Mouse (Mus musculus): ENCODE data around the gene Kcnj6. TPM values are rescaled to one million over a fixed set of nuclear protein-coding genes. Genes with fewer than 3 reads are reported as not detected.

Gene Kcnj6
- polyA plus RNA-seq, 1 experiment from 2014 or later, result not detected

GRCm38 (mm10) chr16:94720476-94721153, 276.9 kb downstream of the Kcnj6 start:
- H3K4me2 ChIP-seq, result no peak overlapping the region
- ATAC-seq (ENCODE audit: insufficient number of reproducible peaks, insufficient read depth, low FRiP score, low TSS enrichment, low read depth), result no peak
- WGBS, result 68% methylated on average over 7 of the region's 7 CpGs
- peaks cover 10% of the 10 kb centered on the region; the same call in 1 of the 2 replicates for H3K9me3 ChIP-seq
- H3K4me3 ChIP-seq (replicated peaks), result no peak overlapping the region
- no peak overlapping the region for H3K9ac ChIP-seq (replicated peaks)
- peaks cover 7% of the 10 kb centered on the region for H3K4me1 ChIP-seq (replicated peaks)
- no peaks in the 10 kb centered on the region for H3K36me3 ChIP-seq
- peaks cover 3% of the 10 kb centered on the region; the same call in 1 of the 2 replicates for H3K27me3 ChIP-seq
- no peak overlapping the region for H3K27ac ChIP-seq

GRCm38 (mm10) chr16:94719488-94719887, 278.0 kb downstream of the Kcnj6 start:
- no peak overlapping the region for H3K4me3 ChIP-seq (replicated peaks)
- no peaks in the 10 kb centered on the region for H3K36me3 ChIP-seq
- H3K4me1 ChIP-seq (replicated peaks), result peaks cover 3% of the 10 kb centered on the region
- H3K4me2 ChIP-seq, result no peak overlapping the region
- H3K27me3 ChIP-seq, result peaks cover 9% of the 10 kb centered on the region; the same call in 1 of the 2 replicates
- no peak overlapping the region for H3K27ac ChIP-seq
- no peak overlapping the region for H3K9ac ChIP-seq (replicated peaks)
- 66% methylated on average over 4 of the region's 4 CpGs for WGBS
- peaks cover 10% of the 10 kb centered on the region; the same call in 1 of the 2 replicates for H3K9me3 ChIP-seq
- ATAC-seq (ENCODE audit: insufficient number of reproducible peaks, insufficient read depth, low FRiP score, low TSS enrichment, low read depth), result no peak

GRCm38 (mm10) chr16:94718919-94719318, 278.6 kb downstream of the Kcnj6 start:
- H3K4me3 ChIP-seq (replicated peaks), result no peak overlapping the region
- H3K27ac ChIP-seq, result no peak overlapping the region
- no peaks in the 10 kb centered on the region for H3K36me3 ChIP-seq
- H3K9me3 ChIP-seq, result peaks cover 10% of the 10 kb centered on the region; the same call in 1 of the 2 replicates
- no peak overlapping the region for H3K4me2 ChIP-seq
- ATAC-seq (ENCODE audit: insufficient number of reproducible peaks, insufficient read depth, low FRiP score, low TSS enrichment, low read depth), result no peak
- H3K27me3 ChIP-seq, result peaks cover 12% of the 10 kb centered on the region; the same call in 1 of the 2 replicates
- no peak overlapping the region for H3K9ac ChIP-seq (replicated peaks)
- H3K4me1 ChIP-seq (replicated peaks), result peaks cover 4% of the 10 kb centered on the region; the same call in 1 of the 2 replicates
- 44% methylated on average over 4 of the region's 4 CpGs for WGBS

- Histone ChIP-seq H3K27ac (no peak overlapping the region), H3K9me3 (peaks cover 10% of the 10 kb centered on the region; the same call in 1 of the 2 replicates), H3K36me3 (no peaks in the 10 kb centered on the region), H3K4me3 (replicated peaks) (no peak overlapping the region), H3K9ac (replicated peaks) (no peak overlapping the region), H3K27me3 (peaks cover 9% of the 10 kb centered on the region; the same call in 1 of the 2 replicates), H3K4me2 (no peak overlapping the region), H3K4me1 (replicated peaks) (peaks cover 4% of the 10 kb centered on the region; the same call in 1 of the 2 replicates)
- no peak for ATAC-seq (ENCODE audit: insufficient number of reproducible peaks, insufficient read depth, low FRiP score, low TSS enrichment, low read depth)
- WGBS, result 93% methylated on average over 11 of the region's 11 CpGs
These were observed 280.4 kb downstream of the Kcnj6 start for GRCm38 (mm10) chr16:94717051-94717450.

GRCm38 (mm10) chr16:94714483-94714882, 283.0 kb downstream of the Kcnj6 start:
- WGBS, result 48% methylated on average over 14 of the region's 14 CpGs
- no peak overlapping the region for H3K4me3 ChIP-seq (replicated peaks)
- peaks cover 10% of the 10 kb centered on the region; the same call in 1 of the 2 replicates for H3K9me3 ChIP-seq
- peaks cover 9% of the 10 kb centered on the region; the same call in 1 of the 2 replicates for H3K27me3 ChIP-seq
- ATAC-seq (ENCODE audit: insufficient number of reproducible peaks, insufficient read depth, low FRiP score, low TSS enrichment, low read depth), result no peak
- H3K27ac ChIP-seq, result no peak overlapping the region
- no peaks in the 10 kb centered on the region for H3K36me3 ChIP-seq
- H3K9ac ChIP-seq (replicated peaks), result no peak overlapping the region
- no peak overlapping the region for H3K4me2 ChIP-seq
- H3K4me1 ChIP-seq (replicated peaks), result peaks cover 4% of the 10 kb centered on the region; the same call in 1 of the 2 replicates

- 10% methylated on average over 25 of the region's 25 CpGs for WGBS
- peaks cover 10% of the 10 kb centered on the region; the same call in 1 of the 2 replicates for H3K9me3 ChIP-seq
- peak overlapping the region; percentile 52 for H3K4me2 ChIP-seq
- H3K4me3 ChIP-seq (replicated peaks), result peak overlapping the region; percentile 23
- no peak overlapping the region for H3K9ac ChIP-seq (replicated peaks)
- no peak overlapping the region for H3K27ac ChIP-seq
- H3K36me3 ChIP-seq, result no peaks in the 10 kb centered on the region
- H3K27me3 ChIP-seq, result peaks cover 9% of the 10 kb centered on the region; the same call in 1 of the 2 replicates
- peak; percentile 66 for ATAC-seq (ENCODE audit: insufficient number of reproducible peaks, insufficient read depth, low FRiP score, low TSS enrichment, low read depth)
- peaks cover 4% of the 10 kb centered on the region; the same call in 1 of the 2 replicates for H3K4me1 ChIP-seq (replicated peaks)
These were observed 283.9 kb downstream of the Kcnj6 start for GRCm38 (mm10) chr16:94713480-94714094.

- no peaks in the 10 kb centered on the region for H3K9me3 ChIP-seq
- H3K36me3 ChIP-seq, result no peaks in the 10 kb centered on the region
- H3K9ac ChIP-seq (replicated peaks), result no peak overlapping the region
- H3K4me3 ChIP-seq (replicated peaks), result no peak overlapping the region
- WGBS, result 79% methylated on average over 4 of the region's 4 CpGs
- H3K4me1 ChIP-seq (replicated peaks), result no peaks in the 10 kb centered on the region; the same call in 1 of the 2 replicates
- no peak overlapping the region for H3K4me2 ChIP-seq
- H3K27ac ChIP-seq, result no peak overlapping the region
- no peaks in the 10 kb centered on the region for H3K27me3 ChIP-seq
- ATAC-seq (ENCODE audit: insufficient number of reproducible peaks, insufficient read depth, low FRiP score, low TSS enrichment, low read depth), result no peak
These were observed 295.5 kb downstream of the Kcnj6 start for GRCm38 (mm10) chr16:94701971-94702370.

- Histone ChIP-seq H3K9ac (replicated peaks) (no peak overlapping the region), H3K9me3 (no peaks in the 10 kb centered on the region), H3K4me1 (replicated peaks) (no peaks in the 10 kb centered on the region; the same call in 1 of the 2 replicates), H3K4me3 (replicated peaks) (no peak overlapping the region), H3K4me2 (no peak overlapping the region), H3K27ac (no peak overlapping the region), H3K36me3 (no peaks in the 10 kb centered on the region), H3K27me3 (no peaks in the 10 kb centered on the region)
- ATAC-seq (ENCODE audit: insufficient number of reproducible peaks, insufficient read depth, low FRiP score, low TSS enrichment, low read depth), result no peak
- WGBS, result 76% methylated on average over 4 of the region's 4 CpGs
These were observed 296.4 kb downstream of the Kcnj6 start for GRCm38 (mm10) chr16:94701141-94701540.

Small RNAs within 50 kb of the gene (microRNA-seq; reads per million reads assigned to microRNA genes)
- not detected for gene Gm22745
